Mouse (Mus musculus): Measurements from ENCODE around the gene Btbd35f6. TPM values are rescaled to one million over a fixed set of nuclear protein-coding genes. Genes with fewer than 3 reads are reported as not detected.
A peak's percentile ranks its signal among the peaks of the same experiment; 100 is the strongest.
"Not testable (repeated sequence)": the region's sequence is repeated elsewhere in the genome, so short reads cannot be mapped to it uniquely, and the experiment has no call there.

Gene Btbd35f6
- polyA plus RNA-seq (2012; rRNA removed): not detected in 2 replicates

DNA sequence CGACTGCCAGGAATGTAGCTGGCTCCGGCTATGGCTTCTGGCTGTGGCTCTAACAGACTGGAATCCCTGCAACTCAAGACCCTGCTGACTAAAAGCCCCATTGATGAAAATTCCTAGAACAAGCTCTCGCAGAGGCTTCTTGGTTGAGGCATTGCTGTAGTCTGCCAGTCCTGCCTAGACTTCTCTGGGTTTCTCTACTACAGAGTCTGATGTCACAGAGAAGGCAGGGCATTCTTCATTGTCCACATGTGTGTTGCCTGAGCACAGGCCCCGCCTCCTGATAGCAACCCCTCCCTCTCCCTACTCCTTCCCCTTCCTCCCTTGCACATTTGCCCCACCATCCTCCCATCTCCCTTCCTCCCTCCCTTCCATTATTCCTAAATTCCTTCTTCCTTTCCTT, at the start of gene Btbd35f6:
TSS of gene Btbd35f6 (minus strand) at position 101 of the 400 bp plus-strand sequence.
- DNase-seq (ENCODE audit: low spot score): not testable (repeated sequence)

DNA sequence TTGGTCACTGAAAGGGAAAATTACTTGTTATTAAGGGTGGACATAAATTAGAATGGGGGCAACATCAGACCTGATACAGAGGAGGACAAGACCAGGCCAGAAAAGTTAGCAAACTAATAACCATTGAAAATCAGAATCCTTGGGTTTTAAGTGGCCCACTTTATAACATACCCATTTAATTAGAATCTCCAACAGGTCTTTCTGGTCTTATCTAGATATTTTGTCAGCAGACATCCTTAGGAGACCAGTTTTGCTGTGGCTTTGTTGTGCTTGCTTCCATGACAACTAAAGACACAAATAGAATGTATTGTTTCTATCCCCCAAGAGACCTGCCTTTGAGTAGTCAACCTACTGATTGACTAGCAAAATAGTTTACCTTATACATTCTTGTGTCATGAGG, 30.4 kb upstream of the Btbd35f6 start, which contains the start of gene Gm21870:
TSS of gene Gm21870 (minus strand) at position 101 of the 400 bp plus-strand sequence.
- DNase-seq (ENCODE audit: low spot score): not testable (repeated sequence)

DNA sequence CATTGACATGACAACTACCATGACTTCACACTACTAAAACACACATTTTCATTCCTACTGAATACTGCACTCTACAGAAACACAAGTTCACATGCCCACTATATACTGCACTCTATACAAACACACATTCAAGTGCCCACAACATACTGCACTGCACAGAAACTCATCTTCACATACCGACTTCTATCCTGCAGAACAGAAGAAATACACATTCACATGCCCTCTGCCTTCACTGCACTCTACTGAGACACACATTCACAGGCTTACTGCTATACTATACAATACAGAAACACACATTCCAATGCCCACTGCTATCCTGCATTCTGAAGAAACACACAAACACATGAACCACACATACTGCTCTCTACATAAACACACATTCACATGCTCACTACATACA, 26.1 kb downstream of the Btbd35f6 start:
- DNase-seq (ENCODE audit: low spot score): peak; percentile 19

DNA sequence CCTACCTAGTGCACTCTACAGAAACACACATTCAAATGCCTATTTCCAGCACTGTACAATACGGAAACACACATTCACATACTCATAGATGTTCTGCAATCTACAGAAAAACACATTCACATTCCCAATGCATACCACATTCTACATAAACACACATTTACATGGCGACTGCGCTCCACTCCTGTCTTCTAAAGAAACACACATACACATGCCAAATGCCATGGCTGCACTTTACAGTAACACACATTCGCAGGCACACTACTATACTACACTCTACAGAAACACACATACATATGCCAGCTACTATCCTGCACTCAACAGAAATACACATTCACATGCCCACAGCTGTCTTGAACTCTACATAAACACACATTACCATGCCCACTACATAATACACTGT, 28.1 kb downstream of the Btbd35f6 start:
- not testable (repeated sequence) for DNase-seq (ENCODE audit: low spot score)

DNA sequence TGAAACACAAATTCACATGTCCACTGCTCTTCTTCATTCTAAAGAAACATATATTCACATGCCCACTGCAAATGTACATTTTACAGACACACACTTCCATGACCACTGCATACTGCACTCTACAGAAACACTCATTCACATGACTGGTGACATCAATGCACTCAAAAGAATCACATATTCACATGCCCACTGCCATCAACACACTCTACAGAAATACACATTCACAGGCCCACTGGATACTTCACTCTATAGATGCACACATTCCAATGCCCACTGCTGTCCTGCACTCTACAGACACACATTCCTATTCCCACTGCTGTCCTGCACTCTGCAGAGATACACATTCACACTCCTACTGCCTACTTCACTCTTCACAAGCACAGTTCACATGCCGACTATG, 30.0 kb downstream of the Btbd35f6 start:
- peak; percentile 19 for DNase-seq (ENCODE audit: low spot score)

DNA sequence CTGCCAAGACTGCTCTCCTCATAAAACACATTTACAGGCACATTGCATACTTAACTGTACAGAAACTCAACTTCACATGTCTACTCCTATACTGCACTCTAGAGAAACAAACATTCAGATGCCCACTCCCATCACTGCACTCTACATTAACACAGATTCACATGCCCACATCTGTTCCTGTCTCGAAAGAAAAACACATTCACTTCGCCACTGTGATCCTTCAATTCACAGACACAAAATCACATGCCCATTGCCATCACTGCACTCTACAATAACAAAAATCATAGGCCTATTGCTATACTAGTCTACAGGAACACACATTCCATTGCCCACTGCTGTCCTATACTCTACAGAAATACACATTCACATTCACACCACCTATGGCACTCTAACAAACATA, 30.9 kb downstream of the Btbd35f6 start:
- not testable (repeated sequence) for DNase-seq (ENCODE audit: low spot score)

Other genes starting within 250 kb of the Btbd35f6 start
- gene Gm21870, start 30.3 kb upstream of the Btbd35f6 start, polyA plus RNA-seq (2012; rRNA removed): not detected in 2 replicates
- gene Btbd35f9, start 205.0 kb upstream of the Btbd35f6 start, polyA plus RNA-seq (2012; rRNA removed): not detected in 2 replicates

All from urinary bladder, adult 2 months (tissue).